Mouse (Mus musculus): Measurements from ENCODE around the gene Mtcl1. TPM values are rescaled to one million over a fixed set of nuclear protein-coding genes. Genes with fewer than 3 reads are reported as not detected.

Mtcl1 gene
- total and polyA plus RNA-seq, 3 experiments, result not detected

GRCm38 (mm10) chr17:66444059-66444700 lies 5.4 kb downstream of the Mtcl1 start:
- Histone ChIP-seq H3K27me3 (replicated peaks) (no peaks in the 10 kb centered on the region), H3K4me3 (replicated peaks in 1 of 3; ENCODE audit: low read depth in 2 of 3, low read length in 2 of 3, poor library complexity in 1 of 3) (no peak overlapping the region), H3K4me1 (ENCODE audit: control insufficient read depth in 1 of 2, insufficient read depth in 2 of 2) (no peaks in the 10 kb centered on the region), H3K36me3 (replicated peaks in 1 of 2; ENCODE audit: control insufficient read depth in 1 of 2, insufficient read depth in 1 of 2, low read length in 1 of 2) (no peaks in the 10 kb centered on the region), H3K9ac (ENCODE audit: insufficient read depth, low read depth) (no peak overlapping the region), H3K4me2 (ENCODE audit: insufficient read depth, low read depth, poor library complexity, severe bottlenecking) (no peak overlapping the region), H3K9me3 (replicated peaks; ENCODE audit: low read length) (peaks cover 53% of the 10 kb centered on the region), H3K27ac (ENCODE audit: insufficient read depth, low read depth) (no peak overlapping the region), H3K79me2 (replicated peaks; ENCODE audit: control insufficient read depth, extremely low read depth, insufficient read depth, poor library complexity, severe bottlenecking) (no peaks in the 10 kb centered on the region)
- dilution Hi-C loops (cut with MboI; ENCODE audit: extremely low pct_ligation_motif_present, extremely low pct_unique_long_range_greater_than_20kb, low sequenced_read_pairs) (no loop called here), in situ Hi-C loops (cut with MboI; ENCODE audit: low pct_ligation_motif_present, low pct_unique_long_range_greater_than_20kb, low sequenced_read_pairs) (no loop called here)
- no peak for DNase-seq (ENCODE audit: extremely low read depth)
- TF ChIP-seq GABPA (IDR thresholded peaks at IDR 0.05; ENCODE audit: insufficient replicate concordance, low read depth, low read length), result no peak
- TF ChIP-seq ETS1 (conservative IDR thresholded peaks at IDR 0.05; ENCODE audit: low read depth, low read length), result no peak
- TF ChIP-seq MAZ (IDR thresholded peaks at IDR 0.05; ENCODE audit: low read depth, low read length), result no peak
- no peak for TF ChIP-seq ELF1 (IDR thresholded peaks at IDR 0.05; ENCODE audit: low read depth, low read length)
- TF ChIP-seq TCF12 (IDR thresholded peaks at IDR 0.05; ENCODE audit: low read depth, low read length), result no peak
- TF ChIP-seq USF1 (IDR thresholded peaks at IDR 0.05; ENCODE audit: low read depth, low read length), result no peak
- TF ChIP-seq BHLHE40 (IDR thresholded peaks at IDR 0.05; ENCODE audit: low read depth, low read length), result no peak

- Histone ChIP-seq H3K4me1 (ENCODE audit: control insufficient read depth in 1 of 2, insufficient read depth in 2 of 2) (no peaks in the 10 kb centered on the region), H3K4me3 (replicated peaks in 1 of 3; ENCODE audit: low read depth in 2 of 3, low read length in 2 of 3, poor library complexity in 1 of 3) (no peak overlapping the region), H3K9me3 (replicated peaks; ENCODE audit: low read length) (peaks cover 39% of the 10 kb centered on the region), H3K9ac (ENCODE audit: insufficient read depth, low read depth) (no peak overlapping the region), H3K27ac (ENCODE audit: insufficient read depth, low read depth) (no peak overlapping the region), H3K27me3 (replicated peaks) (no peaks in the 10 kb centered on the region), H3K79me2 (replicated peaks; ENCODE audit: control insufficient read depth, extremely low read depth, insufficient read depth, poor library complexity, severe bottlenecking) (no peaks in the 10 kb centered on the region), H3K36me3 (replicated peaks in 1 of 2; ENCODE audit: control insufficient read depth in 1 of 2, insufficient read depth in 1 of 2, low read length in 1 of 2) (no peaks in the 10 kb centered on the region), H3K4me2 (ENCODE audit: insufficient read depth, low read depth, poor library complexity, severe bottlenecking) (no peak overlapping the region)
- in situ Hi-C loops (cut with MboI; ENCODE audit: low pct_ligation_motif_present, low pct_unique_long_range_greater_than_20kb, low sequenced_read_pairs) (no loop called here), dilution Hi-C loops (cut with MboI; ENCODE audit: extremely low pct_ligation_motif_present, extremely low pct_unique_long_range_greater_than_20kb, low sequenced_read_pairs) (no loop called here)
- no peak for DNase-seq (ENCODE audit: extremely low read depth)
- TF ChIP-seq ZNF384 (IDR thresholded peaks at IDR 0.05; ENCODE audit: low read depth, low read length), result no peak
- TF ChIP-seq BHLHE40 (IDR thresholded peaks at IDR 0.05; ENCODE audit: low read depth, low read length), result no peak
- no peak for TF ChIP-seq USF2 (conservative IDR thresholded peaks at IDR 0.05; ENCODE audit: low read depth, low read length)
Measured at GRCm38 (mm10) chr17:66439888-66440287, 9.7 kb downstream of the Mtcl1 start.

- H3K4me2 ChIP-seq (ENCODE audit: insufficient read depth, low read depth, poor library complexity, severe bottlenecking), result no peak overlapping the region
- peaks cover 40% of the 10 kb centered on the region for H3K9me3 ChIP-seq (replicated peaks; ENCODE audit: low read length)
- H3K36me3 ChIP-seq (replicated peaks in 1 of 2; ENCODE audit: control insufficient read depth in 1 of 2, insufficient read depth in 1 of 2, low read length in 1 of 2), result no peaks in the 10 kb centered on the region
- dilution Hi-C loops (cut with MboI; ENCODE audit: extremely low pct_ligation_motif_present, extremely low pct_unique_long_range_greater_than_20kb, low sequenced_read_pairs) (no loop called here), in situ Hi-C loops (cut with MboI; ENCODE audit: low pct_ligation_motif_present, low pct_unique_long_range_greater_than_20kb, low sequenced_read_pairs) (no loop called here)
- H3K27me3 ChIP-seq (replicated peaks), result no peaks in the 10 kb centered on the region
- H3K79me2 ChIP-seq (replicated peaks; ENCODE audit: control insufficient read depth, extremely low read depth, insufficient read depth, poor library complexity, severe bottlenecking), result no peaks in the 10 kb centered on the region
- no peak overlapping the region for H3K27ac ChIP-seq (ENCODE audit: insufficient read depth, low read depth)
- no peak for DNase-seq (ENCODE audit: extremely low read depth)
- TF ChIP-seq RCOR1 (conservative IDR thresholded peaks at IDR 0.05; ENCODE audit: low read depth, low read length) (no peak), CHD2 (IDR thresholded peaks at IDR 0.05; ENCODE audit: low read length) (no peak), ZKSCAN1 (IDR thresholded peaks at IDR 0.05; ENCODE audit: borderline replicate concordance, low read depth, low read length) (no peak), MXI1 (IDR thresholded peaks at IDR 0.05; ENCODE audit: low read depth, low read length) (no peak), NRF1 (IDR thresholded peaks at IDR 0.05; ENCODE audit: low read depth, low read length) (no peak)
- H3K4me3 ChIP-seq (replicated peaks in 1 of 3; ENCODE audit: low read depth in 2 of 3, low read length in 2 of 3, poor library complexity in 1 of 3), result no peak overlapping the region
- no peak overlapping the region for H3K9ac ChIP-seq (ENCODE audit: insufficient read depth, low read depth)
- H3K4me1 ChIP-seq (ENCODE audit: control insufficient read depth in 1 of 2, insufficient read depth in 2 of 2), result no peaks in the 10 kb centered on the region
Measured at GRCm38 (mm10) chr17:66439051-66439753, 10.3 kb downstream of the Mtcl1 start.

Measured in CH12.LX (cell line).